Mouse (Mus musculus) kidney, embryonic 14.5 days (tissue): ENCODE results near the gene Tmem37. TPM values are rescaled to one million over a fixed set of nuclear protein-coding genes. Genes with fewer than 3 reads are reported as not detected.

ENCODE experiments used
- ATAC-seq: fragments of 200-750 bp; cut with Nextera tagmentation; 2 replicates; pipeline ENCODE4 v1.8.0; 2017; ENCODE audit warnings: moderate number of reproducible peaks, mild to moderate bottlenecking, moderate TSS enrichment, moderate library complexity; ENCODE audit not compliant: low FRiP score, low TSS enrichment
- H3K27ac ChIP-seq: fragments of 300-500 bp; sonication (generic); 2 replicates; pipeline ENCODE4 v1.5.1; 2014; ENCODE audit warnings: low read depth, mild to moderate bottlenecking, low read length, moderate library complexity, mixed read lengths
- H3K27me3 ChIP-seq: fragments of 300-500 bp; sonication (generic); 2 replicates; pipeline ENCODE4 v1.6.1; 2014; ENCODE audit warnings: mild to moderate bottlenecking, low read length; ENCODE audit not compliant: control insufficient read depth, insufficient read depth
- H3K36me3 ChIP-seq: fragments of 300-500 bp; sonication (generic); 2 replicates; pipeline ENCODE4 v1.6.1; 2014; ENCODE audit warnings: low read length, mixed read lengths; ENCODE audit not compliant: control insufficient read depth, insufficient read depth
- H3K4me1 ChIP-seq: fragments of 300-500 bp; sonication (generic); 2 replicates; pipeline ENCODE4 v1.6.1; 2014; ENCODE audit warnings: low read length, mixed read lengths; ENCODE audit not compliant: control insufficient read depth, insufficient read depth
- H3K4me2 ChIP-seq: fragments of 300-500 bp; sonication (generic); replicated peaks from 2 replicates; pipeline ENCODE4 v1.6.1; 2014; ENCODE audit warnings: low read depth, mild to moderate bottlenecking, low read length
- H3K4me3 ChIP-seq: fragments of 300-500 bp; sonication (generic); 2 replicates; pipeline ENCODE4 v1.5.1; 2014; ENCODE audit warnings: mild to moderate bottlenecking, low read length
- H3K9ac ChIP-seq: fragments of 300-500 bp; sonication (generic); 2 replicates; pipeline ENCODE4 v1.6.1; 2014; ENCODE audit warnings: low read depth, mild to moderate bottlenecking, low read length, moderate library complexity
- H3K9me3 ChIP-seq: fragments of 300-500 bp; sonication (generic); 2 replicates; pipeline ENCODE4 v1.6.1; 2016; ENCODE audit warnings: low read length; ENCODE audit not compliant: control insufficient read depth
- WGBS: fragments of 180-500 bp; shearing (Covaris S2); extraction: QIAGEN DNeasy Blood & Tissue Kit; methylation state at CpG from one replicate; pipeline ENCODE4 v1.1.7; 2014; 5-methylcytosine and 5-hydroxymethylcytosine counted together
- polyA plus RNA-seq: library from polyadenylated mRNA; unstranded; fragments of >200 nt; fragmentation: Nextera tagmentation; extraction: Ambion mirVana; gene quantifications from 2 replicates; pipeline ENCODE4 v1.2.1, GENCODE M21; 2014

Gene Tmem37
- polyA plus RNA-seq: 40.5 and 44.1 TPM in 2 replicates

DNA sequence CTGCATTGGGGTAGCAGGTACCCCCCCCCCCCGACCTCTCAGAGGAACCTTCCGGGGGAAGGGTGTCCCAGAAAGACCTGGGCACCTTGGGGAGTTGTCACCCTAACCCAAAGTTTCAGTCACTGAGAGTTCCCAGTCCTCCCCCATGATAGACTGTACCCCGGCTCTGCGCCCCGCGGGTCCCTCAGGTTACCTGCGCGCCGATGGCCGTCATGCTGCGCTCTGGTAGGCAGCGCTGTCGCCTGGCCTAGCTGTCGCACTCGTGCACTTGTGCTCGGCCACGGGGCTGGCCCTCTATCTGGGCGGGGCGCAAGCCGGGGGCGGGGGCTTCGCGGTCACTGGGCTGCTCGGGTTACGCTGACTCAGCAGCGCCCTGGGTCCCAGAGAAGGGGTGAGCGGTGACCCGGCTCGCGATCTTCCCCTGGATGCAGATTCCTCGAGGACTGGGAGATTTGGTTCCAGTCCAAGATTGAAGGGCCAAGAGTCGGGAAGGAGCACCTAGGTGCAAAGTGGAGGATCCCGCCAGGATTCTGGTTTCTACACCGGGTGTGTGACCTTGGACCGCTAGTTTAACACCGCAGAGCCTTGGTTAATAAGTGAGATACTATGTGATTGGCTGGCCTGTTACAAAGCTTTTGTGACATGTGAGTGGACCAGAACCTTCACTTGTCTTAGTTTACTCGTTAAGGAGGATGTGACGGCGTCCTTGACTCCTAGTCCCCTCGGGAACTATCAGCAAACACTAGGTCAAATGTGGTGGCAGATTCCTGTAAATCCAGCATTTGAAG is at the start of gene Tmem37:
TSS of gene Tmem37 (minus strand) at position 556 of the 788 bp plus-strand sequence.
- peak; percentile 91 for ATAC-seq
- peak within 1 kb of the TSS; percentile 43 for H3K27ac ChIP-seq
- WGBS: 2% methylated on average over 40 of the region's 40 CpGs
- H3K36me3 ChIP-seq: no peaks in the 10 kb centered on the region
- H3K4me2 ChIP-seq: peak within 1 kb of the TSS; percentile 91
- H3K27me3 ChIP-seq: no peaks in the 10 kb centered on the region
- H3K4me3 ChIP-seq: peak within 1 kb of the TSS; percentile 37
- H3K4me1 ChIP-seq: peaks cover 19% of the 10 kb centered on the region
- no peaks in the 10 kb centered on the region for H3K9me3 ChIP-seq
- H3K9ac ChIP-seq: peak within 1 kb of the TSS; percentile 50

- 93% methylated on average over 8 of the region's 8 CpGs for WGBS
- Histone ChIP-seq H3K27me3 (no peaks in the 10 kb centered on the region), H3K4me2 (no peak overlapping the region), H3K27ac (no peak overlapping the region), H3K4me3 (no peak overlapping the region), H3K9ac (no peak overlapping the region), H3K4me1 (peaks cover 16% of the 10 kb centered on the region), H3K9me3 (no peaks in the 10 kb centered on the region), H3K36me3 (peaks cover 3% of the 10 kb centered on the region; the same call in 1 of the 2 replicates)
- no peak for ATAC-seq
These were observed 48.9 kb upstream of the Tmem37 start for GRCm38 (mm10) chr1:120122634-120123383.

DNA sequence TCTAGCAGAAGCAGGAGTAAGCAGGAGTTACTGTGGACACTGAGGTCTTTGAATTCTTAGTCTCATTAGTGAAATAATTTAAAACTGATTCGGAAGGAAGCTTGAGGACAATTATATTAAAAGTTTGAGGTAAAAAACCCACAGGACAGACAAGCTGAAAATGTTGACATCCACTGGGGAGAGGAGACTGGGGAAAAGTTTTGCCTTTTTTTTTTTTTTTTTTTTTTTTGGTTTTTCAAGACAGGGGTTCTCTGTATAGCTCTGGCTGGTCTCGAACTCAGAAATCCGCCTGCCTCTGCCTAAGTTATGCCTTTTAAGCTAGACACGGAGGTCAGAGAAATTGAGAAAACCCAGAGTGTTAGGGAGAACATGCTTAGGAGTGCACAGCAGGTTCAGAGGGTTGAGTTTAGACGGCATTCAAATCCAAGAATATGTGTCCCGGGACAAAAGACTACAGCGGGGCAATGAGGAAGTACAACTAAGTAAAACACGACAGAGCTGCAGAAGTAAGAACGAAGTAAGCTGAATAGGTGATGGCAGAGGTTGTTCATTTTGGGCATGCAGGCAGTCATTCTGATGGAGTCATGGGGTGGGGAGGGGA is 48.2 kb upstream of the Tmem37 start:
- Histone ChIP-seq H3K9ac (peak overlapping the region; percentile 73), H3K27ac (peak overlapping the region; percentile 94), H3K27me3 (no peaks in the 10 kb centered on the region), H3K9me3 (no peaks in the 10 kb centered on the region), H3K4me1 (peaks cover 16% of the 10 kb centered on the region), H3K36me3 (peaks cover 3% of the 10 kb centered on the region; the same call in 1 of the 2 replicates), H3K4me3 (peak overlapping the region; percentile 57), H3K4me2 (peak overlapping the region; percentile 72)
- no peak for ATAC-seq
- 90% methylated on average over 9 of the region's 9 CpGs for WGBS

GRCm38 (mm10) chr1:120120969-120121811 is 47.3 kb upstream of the Tmem37 start, which contains the start of the genes Dbi and 3110009E18Rik:
TSS of gene Dbi (minus strand) at chr1:120121078.
TSS of gene 3110009E18Rik (plus strand) at chr1:120121187.
- Histone ChIP-seq H3K4me1 (peaks cover 16% of the 10 kb centered on the region), H3K9ac (peak within 1 kb of the TSS; percentile 73), H3K4me2 (peak within 1 kb of the TSS; percentile 80), H3K27me3 (no peaks in the 10 kb centered on the region), H3K9me3 (no peaks in the 10 kb centered on the region), H3K36me3 (peaks cover 5% of the 10 kb centered on the region), H3K4me3 (peak within 1 kb of the TSS; percentile 57), H3K27ac (peak within 1 kb of the TSS; percentile 94)
- 2% methylated on average over 52 of the region's 52 CpGs for WGBS
- peak; percentile 93 for ATAC-seq

GRCm38 (mm10) chr1:120120141-120120968 is 46.5 kb upstream of the Tmem37 start:
- H3K4me2 ChIP-seq: peak overlapping the region; percentile 80

DNA sequence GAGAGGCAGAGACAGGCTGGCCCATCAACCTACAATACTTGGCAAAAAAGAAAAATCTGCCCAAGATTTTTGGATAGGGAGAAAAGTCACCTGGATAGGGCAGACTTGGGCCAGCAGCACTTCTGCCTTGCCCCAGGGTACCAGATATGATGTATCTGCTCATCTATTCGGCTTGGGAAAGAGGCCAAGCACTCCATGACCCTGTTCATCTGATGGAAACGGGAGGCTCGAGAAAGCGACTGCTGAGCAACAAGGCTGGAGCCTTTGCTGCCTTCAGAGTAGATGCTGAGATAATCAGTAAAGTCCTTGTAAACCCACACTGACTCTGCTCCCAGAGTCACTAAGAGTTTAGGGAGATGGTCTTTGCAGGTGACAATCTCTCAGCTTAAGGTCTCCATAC is 45.5 kb upstream of the Tmem37 start:
- peaks cover 8% of the 10 kb centered on the region for H3K9me3 ChIP-seq
- H3K4me1 ChIP-seq: peaks cover 16% of the 10 kb centered on the region

More at GRCm38 (mm10) chr1:120120141-120120968, 46.5 kb upstream of the Tmem37 start:
- H3K4me1 ChIP-seq: peaks cover 16% of the 10 kb centered on the region
- H3K4me3 ChIP-seq: peak overlapping the region; percentile 57
- peaks cover 13% of the 10 kb centered on the region for H3K36me3 ChIP-seq
- H3K9me3 ChIP-seq: no peaks in the 10 kb centered on the region
- no peaks in the 10 kb centered on the region for H3K27me3 ChIP-seq
- WGBS: 3% methylated on average over 24 of the region's 24 CpGs
- peak overlapping the region; percentile 73 for H3K9ac ChIP-seq
- ATAC-seq: peak; percentile 65
- peak overlapping the region; percentile 87 for H3K27ac ChIP-seq

DNA sequence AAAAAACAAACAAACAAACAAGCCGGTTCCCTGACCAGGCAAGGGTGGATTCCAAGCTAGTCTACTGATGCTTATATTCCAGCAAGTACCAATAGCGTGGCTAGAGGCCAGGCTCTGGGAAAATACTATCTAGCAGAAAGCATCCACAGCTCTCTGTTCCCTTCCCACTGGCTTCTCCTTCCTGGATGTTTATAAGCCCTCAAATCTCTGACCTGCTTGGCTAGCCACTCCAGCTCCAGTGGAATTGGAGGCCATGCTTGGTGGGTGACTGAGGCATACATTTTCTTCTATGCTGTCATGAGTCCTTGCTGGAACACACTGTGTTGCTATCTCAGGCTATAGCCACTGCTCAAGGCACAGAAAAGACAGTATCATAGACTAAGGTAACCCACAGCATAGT is 45.0 kb upstream of the Tmem37 start:
- no peak for ATAC-seq
- peaks cover 10% of the 10 kb centered on the region for H3K9me3 ChIP-seq
- no peak overlapping the region for H3K9ac ChIP-seq
- H3K27me3 ChIP-seq: no peaks in the 10 kb centered on the region
- no peak overlapping the region for H3K27ac ChIP-seq
- H3K4me1 ChIP-seq: peaks cover 16% of the 10 kb centered on the region
- H3K4me3 ChIP-seq: no peak overlapping the region
- H3K36me3 ChIP-seq: peaks cover 26% of the 10 kb centered on the region
- H3K4me2 ChIP-seq: peak overlapping the region; percentile 12; the same call in 1 of the 2 replicates
- WGBS: 92% methylated on average over 2 of the region's 2 CpGs

More for the DNA sequence above, 45.5 kb upstream of the Tmem37 start:
- Histone ChIP-seq H3K9ac (0 out of 2 replicates have a peak overlapping the region, but pooled peaks have one; percentile 73), H3K4me3 (no peak overlapping the region; the same call in 1 of the 2 replicates), H3K36me3 (peaks cover 23% of the 10 kb centered on the region), H3K27me3 (no peaks in the 10 kb centered on the region), H3K27ac (no peak overlapping the region), H3K4me2 (peak overlapping the region; percentile 80)
- no peak for ATAC-seq
- WGBS: 81% methylated on average over 4 of the region's 4 CpGs
